Mouse (Mus musculus) testis, adult 2 months (tissue): ENCODE results near the gene Slc25a25.

Experiments
- CTCF ChIP-seq: fragments of 200-500 bp; IDR thresholded peaks from 2 replicates; pipeline ENCODE4 v1.5.1; 2012; ENCODE audit warnings: low read depth, mild to moderate bottlenecking, inconsistent platforms, low read length, moderate library complexity; ENCODE audit not compliant: control insufficient read depth, insufficient read depth, insufficient replicate concordance
- POLR2A ChIP-seq: fragments of 200-500 bp; IDR thresholded peaks from 2 replicates; pipeline ENCODE4 v1.6.1; 2012; ENCODE audit warnings: low read depth, mild to moderate bottlenecking, inconsistent platforms, low read length, moderate library complexity; ENCODE audit not compliant: control insufficient read depth

DNA sequence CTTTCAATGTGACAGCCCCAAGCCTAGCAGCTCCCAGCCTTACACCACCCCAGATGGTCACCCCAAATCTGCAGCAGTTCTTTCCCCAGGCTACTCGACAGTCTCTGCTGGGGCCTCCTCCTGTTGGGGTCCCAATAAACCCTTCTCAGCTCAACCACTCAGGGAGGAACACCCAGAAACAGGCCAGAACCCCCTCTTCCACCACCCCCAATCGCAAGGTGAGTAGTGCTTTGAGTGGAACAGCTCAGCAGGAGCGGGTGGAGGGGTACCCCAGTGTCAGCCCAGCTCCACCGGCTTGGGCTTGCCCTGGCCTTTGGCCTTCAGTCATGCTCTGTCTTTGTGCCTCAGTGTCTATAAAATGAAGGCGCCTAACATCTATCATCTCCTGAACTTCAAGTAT, 83.9 kb downstream of the Slc25a25 start:
- TF ChIP-seq CTCF, result no peak
- TF ChIP-seq POLR2A, result no peak
